Mouse (Mus musculus) C2C12 (cell line): ENCODE data around the gene Pla2g15.

Experiments used
- CEBPB ChIP-seq: IDR thresholded peaks from one replicate; pipeline ENCODE4 v1.6.1; 2011; ENCODE audit warnings: low read depth, mild to moderate bottlenecking, control low read depth, moderate library complexity
- CTCF ChIP-seq: IDR thresholded peaks from one replicate; pipeline ENCODE4 v1.5.1; 2011; ENCODE audit not compliant: control insufficient read depth, insufficient read depth, insufficient read length
- FOSL1 ChIP-seq: IDR thresholded peaks from one replicate; pipeline ENCODE4 v1.8.0; 2011; ENCODE audit warnings: mild to moderate bottlenecking, low read length; ENCODE audit not compliant: poor library complexity, insufficient read depth, severe bottlenecking
- MAX ChIP-seq: IDR thresholded peaks from one replicate; pipeline ENCODE4 v1.6.1; 2011; ENCODE audit warnings: mild to moderate bottlenecking, control low read depth
- MYOD1 ChIP-seq: IDR thresholded peaks from one replicate; pipeline ENCODE4 v1.6.1; 2011; ENCODE audit warnings: low read depth; ENCODE audit not compliant: control insufficient read depth, insufficient read length
- MYOG ChIP-seq: IDR thresholded peaks from one replicate; pipeline ENCODE4 v1.6.1; 2011; ENCODE audit not compliant: control insufficient read depth, insufficient read length; ENCODE audit errors: extremely low read depth

GRCm38 (mm10) chr8:106130505-106130904 lies 19.7 kb upstream of the Pla2g15 start:
- no peak for TF ChIP-seq CTCF
- no peak for TF ChIP-seq MAX
- no peak for TF ChIP-seq MYOG
- no peak for TF ChIP-seq CEBPB
- no peak for TF ChIP-seq MYOD1
- no peak for TF ChIP-seq FOSL1
